ENCODE assay signal across 8 mouse cellular contexts in genomic region chr12:91588176-91588669, GRCm38 (mm10). TPM values are rescaled to one million over a fixed set of nuclear protein-coding genes. Genes with fewer than 3 reads are reported as not detected.
DNase-seq lines count a peak whose midpoint lies in the region; TF ChIP-seq lines count a peak whose summit lies in the region.

No protein-coding gene starts in this region.

- peak overlapping the region; percentile 96 for H3K27ac ChIP-seq in gastrocnemius, adult 2 months

- peak; percentile 5; the same call in 1 of the 2 replicates for TF ChIP-seq CTCF in gastrocnemius, adult 2 months (IDR thresholded peaks at IDR 0.05)

- H3K4me1 ChIP-seq in megakaryocyte, embryonic 14.5 days = peaks cover 52% of the 10 kb centered on the region

- H3K36me3 ChIP-seq in megakaryocyte, embryonic 14.5 days (replicated peaks; ENCODE audit: low read length) = peaks cover 35% of the 10 kb centered on the region

- intact Hi-C loops in gastrocnemius, adult 2 months (cut with DNase I) = no loop called here

- H3K4me3 ChIP-seq in gastrocnemius, adult 2 months = peak overlapping the region; percentile 89
- H3K4me3 ChIP-seq in megakaryocyte, embryonic 14.5 days (replicated peaks) = peak overlapping the region; percentile 97

- H3K9me3 ChIP-seq in megakaryocyte, embryonic 14.5 days = no peaks in the 10 kb centered on the region

- DNase-seq in WW6 (ENCODE audit: low read depth, low spot score) = peak; percentile 65
- DNase-seq in cerebellum, postnatal 4 days (ENCODE audit: low spot score in 2 of 2) = peak; percentile 76 to 90
- peak; percentile 93 for DNase-seq in gastrocnemius, adult 2 months
- DNase-seq in hindlimb bud, embryonic 11.5 days (ENCODE audit: extremely low spot score, low read depth, low spot score) = peak; percentile 79
- DNase-seq in left cerebral cortex, adult 8-10 months (ENCODE audit: low spot score in 2 of 2) = peak; percentile 91 to 94
- DNase-seq in right cerebral cortex, postnatal 10 days (ENCODE audit: low spot score in 2 of 2) = peak; percentile 94 to 96
- DNase-seq in urinary bladder, postnatal 25 days (ENCODE audit: low spot score) = peak; percentile 77

- no peaks in the 10 kb centered on the region for H3K27me3 ChIP-seq in megakaryocyte, embryonic 14.5 days (replicated peaks)

RNA-seq across cellular contexts. Expression of gene Gtf2a1, which starts 2.1 kb away (rescaled TPM):
- 10 to 100 TPM; 25.2 to 26.0 TPM for total RNA-seq in gastrocnemius, adult 2 months (2021)
- 10 to 100 TPM; 51.9 to 57.1 (median 53.2) TPM for total RNA-seq in left cerebral cortex, adult 8-10 months (2022)
- 0.93 and 3.8 TPM in 2 replicates for polyA plus RNA-seq in megakaryocyte, embryonic 14.5 days (2012; ENCODE audit: insufficient read depth, low replicate concordance)

Comparison
In these comparisons a context has a peak if more than half of its experiments do, and no peak if none do; other contexts are left out.
1. Peak in every context shown above with its lines: DNase-seq, H3K4me3 ChIP-seq and H3K27ac ChIP-seq.